Mouse (Mus musculus) kidney, embryonic 16.5 days (tissue): ENCODE measurements around the gene Gabarapl2. TPM values are rescaled to one million over a fixed set of nuclear protein-coding genes. Genes with fewer than 3 reads are reported as not detected.

ENCODE experiments used
- ATAC-seq: fragments of 200-750 bp; cut with Nextera tagmentation; 2 replicates; pipeline ENCODE4 v1.8.0; 2017; ENCODE audit warnings: moderate TSS enrichment; ENCODE audit not compliant: low FRiP score, low TSS enrichment
- H3K27ac ChIP-seq: fragments of 300-500 bp; sonication (generic); 2 replicates; pipeline ENCODE4 v1.5.1; 2014; ENCODE audit warnings: low read length
- H3K27me3 ChIP-seq: fragments of 300-500 bp; sonication (generic); 2 replicates; pipeline ENCODE4 v1.6.1; 2014; ENCODE audit warnings: low read length, control low read depth, mixed read lengths; ENCODE audit not compliant: insufficient read depth
- H3K36me3 ChIP-seq: fragments of 300-500 bp; sonication (generic); 2 replicates; pipeline ENCODE4 v1.6.1; 2014; ENCODE audit warnings: low read length, control low read depth, mixed read lengths; ENCODE audit not compliant: insufficient read depth
- H3K4me1 ChIP-seq: fragments of 300-500 bp; sonication (generic); 2 replicates; pipeline ENCODE4 v1.6.1; 2014; ENCODE audit warnings: low read length, control low read depth, mixed read lengths; ENCODE audit not compliant: insufficient read depth
- H3K4me2 ChIP-seq: fragments of 300-500 bp; sonication (generic); replicated peaks from 2 replicates; pipeline ENCODE4 v1.6.1; 2014; ENCODE audit warnings: low read depth, low read length
- H3K4me3 ChIP-seq: fragments of 300-500 bp; sonication (generic); 2 replicates; pipeline ENCODE4 v1.5.1; 2014; ENCODE audit warnings: mild to moderate bottlenecking, low read length
- H3K9ac ChIP-seq: fragments of 300-500 bp; sonication (generic); replicated peaks from 2 replicates; pipeline ENCODE4 v1.6.1; 2014; ENCODE audit warnings: low read length
- H3K9me3 ChIP-seq: fragments of 300-500 bp; sonication (generic); 2 replicates; pipeline ENCODE4 v1.6.1; 2016; ENCODE audit warnings: low read length, control low read depth
- WGBS: fragments of 180-500 bp; shearing (Covaris S2); extraction: QIAGEN DNeasy Blood & Tissue Kit; methylation state at CpG from one replicate; pipeline ENCODE4 v1.1.7; 2014; 5-methylcytosine and 5-hydroxymethylcytosine counted together
- polyA plus RNA-seq: library from polyadenylated mRNA; unstranded; fragments of >200 nt; fragmentation: Nextera tagmentation; extraction: Ambion mirVana; gene quantifications from 2 replicates; pipeline ENCODE4 v1.2.1, GENCODE M21; 2015

Gabarapl2 gene
- polyA plus RNA-seq, 1 experiment from 2014 or later: 202 TPM

DNA sequence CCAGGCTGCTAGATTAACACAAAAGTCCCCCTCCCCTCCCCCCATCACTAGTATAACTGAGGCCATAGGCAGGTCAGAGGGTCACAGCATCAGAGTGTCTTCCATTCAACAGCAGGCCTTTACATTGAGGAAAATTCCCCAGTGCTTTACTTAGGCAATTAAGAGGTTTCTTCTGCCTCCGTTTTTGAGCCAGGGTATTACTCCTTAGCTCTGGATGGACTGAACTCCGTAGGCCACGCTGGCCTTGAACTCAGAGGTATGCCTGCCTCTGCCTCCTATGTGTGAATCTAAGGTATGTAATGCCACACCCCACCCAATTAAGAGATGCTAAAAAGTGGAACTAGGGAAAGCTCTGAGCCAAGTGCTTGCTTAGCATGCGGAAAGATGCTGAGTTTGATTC lies 23.0 kb downstream of the Gabarapl2 start:
- Histone ChIP-seq H3K27me3 (no peaks in the 10 kb centered on the region), H3K4me1 (no peaks in the 10 kb centered on the region), H3K9ac (no peak overlapping the region), H3K4me2 (no peak overlapping the region), H3K36me3 (no peaks in the 10 kb centered on the region; the same call in 1 of the 2 replicates), H3K27ac (no peak overlapping the region), H3K9me3 (no peaks in the 10 kb centered on the region), H3K4me3 (no peak overlapping the region)
- 87% methylated on average over 4 of the region's 4 CpGs for WGBS
- no peak for ATAC-seq

DNA sequence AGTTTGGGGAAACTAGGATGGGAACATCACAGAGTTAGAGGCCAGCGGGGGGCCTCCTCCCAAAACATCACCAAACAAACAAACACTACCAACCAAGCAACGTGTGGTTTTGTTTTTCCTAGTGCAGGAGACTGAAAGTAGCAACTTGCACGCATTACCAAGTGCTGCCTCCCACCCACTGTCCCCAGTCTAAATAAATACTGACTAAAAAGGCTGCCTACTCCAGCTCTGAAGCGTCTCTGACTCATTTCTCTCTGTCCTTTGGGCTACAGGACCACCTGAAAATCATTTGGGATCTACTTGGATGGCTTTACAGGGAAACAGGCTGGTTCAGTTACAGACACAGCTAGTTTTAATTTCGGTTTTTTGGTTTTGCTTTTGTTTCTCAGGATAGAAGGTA lies 23.8 kb downstream of the Gabarapl2 start:
- no peak for ATAC-seq
- Histone ChIP-seq H3K27ac (no peak overlapping the region), H3K27me3 (no peaks in the 10 kb centered on the region), H3K9me3 (no peaks in the 10 kb centered on the region), H3K36me3 (no peaks in the 10 kb centered on the region), H3K4me1 (no peaks in the 10 kb centered on the region), H3K4me2 (no peak overlapping the region), H3K4me3 (no peak overlapping the region), H3K9ac (no peak overlapping the region)
- WGBS: 52% methylated on average over 5 of the region's 5 CpGs

DNA sequence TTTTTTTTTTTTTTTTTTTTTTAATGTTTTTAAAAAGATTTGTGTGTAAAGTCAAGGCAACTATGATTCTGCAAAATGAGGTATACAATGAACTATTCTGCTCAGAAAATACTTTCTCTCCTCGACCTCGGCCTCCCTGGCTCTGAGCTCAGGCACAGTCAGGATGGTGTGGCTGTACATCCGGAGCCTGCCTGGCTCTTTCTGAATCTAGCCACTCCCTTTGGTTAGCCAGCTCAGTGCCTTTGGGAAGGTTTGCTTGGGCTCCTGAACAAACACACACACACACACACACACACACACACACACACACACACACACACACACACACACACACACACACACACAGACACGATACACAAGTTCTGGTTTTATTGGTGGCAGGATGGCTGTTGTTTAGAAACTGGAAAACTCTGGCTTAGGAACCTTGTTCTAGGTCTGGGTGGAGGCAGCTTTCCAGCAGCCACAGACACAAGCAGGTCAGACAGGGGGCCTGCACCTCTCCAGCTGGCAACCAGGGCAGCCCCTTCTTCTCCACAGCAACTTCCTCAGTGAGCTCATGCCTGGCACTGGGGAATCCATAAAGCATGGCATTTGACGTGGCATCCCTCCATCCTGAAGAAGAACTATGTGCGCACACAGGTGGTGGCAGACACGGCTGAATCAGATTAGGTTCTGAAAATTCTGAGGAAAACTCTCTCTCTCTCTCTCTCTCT lies 24.5 kb downstream of the Gabarapl2 start:
- no peaks in the 10 kb centered on the region for H3K36me3 ChIP-seq
- H3K9ac ChIP-seq: no peak overlapping the region
- no peaks in the 10 kb centered on the region for H3K4me1 ChIP-seq
- H3K4me3 ChIP-seq: no peak overlapping the region
- ATAC-seq: no peak
- no peaks in the 10 kb centered on the region for H3K9me3 ChIP-seq
- H3K27me3 ChIP-seq: no peaks in the 10 kb centered on the region
- no peak overlapping the region for H3K27ac ChIP-seq
- 74% methylated on average over 7 of the region's 7 CpGs for WGBS
- H3K4me2 ChIP-seq: no peak overlapping the region

DNA sequence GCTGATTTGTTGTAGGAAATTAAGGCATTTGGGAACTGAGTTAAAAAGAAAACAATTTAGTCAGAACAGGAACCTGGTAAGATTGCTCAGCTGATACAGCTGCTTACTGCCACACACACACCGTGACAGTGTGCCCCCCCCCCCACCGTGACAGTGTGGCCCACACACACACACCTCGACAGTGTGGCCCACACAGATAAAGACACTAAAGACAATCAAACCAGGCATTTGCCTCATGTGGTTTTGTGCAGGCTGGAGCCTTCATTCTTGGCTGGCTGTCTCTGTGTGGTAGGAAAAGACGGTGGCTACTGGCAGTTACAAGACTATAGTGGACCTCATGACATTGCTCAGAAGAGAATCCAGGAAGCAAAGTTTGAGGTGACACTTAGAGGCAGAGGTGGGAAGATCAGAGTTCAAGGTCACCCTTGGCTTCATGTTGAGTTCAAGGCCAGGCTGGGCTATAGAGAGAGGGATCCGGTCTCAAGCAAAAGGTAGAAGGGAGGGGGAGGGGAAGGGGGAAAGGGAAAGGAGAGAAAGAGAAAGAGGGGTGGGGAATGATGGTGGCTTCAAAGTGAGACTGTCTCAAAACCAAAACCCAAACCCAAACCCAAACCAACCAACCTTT lies 26.9 kb downstream of the Gabarapl2 start:
- Histone ChIP-seq H3K4me2 (no peak overlapping the region), H3K4me1 (no peaks in the 10 kb centered on the region), H3K9me3 (no peaks in the 10 kb centered on the region), H3K4me3 (no peak overlapping the region), H3K27ac (no peak overlapping the region), H3K36me3 (no peaks in the 10 kb centered on the region), H3K27me3 (no peaks in the 10 kb centered on the region), H3K9ac (no peak overlapping the region)
- no peak for ATAC-seq
- WGBS: 83% methylated on average over 5 of the region's 5 CpGs

DNA sequence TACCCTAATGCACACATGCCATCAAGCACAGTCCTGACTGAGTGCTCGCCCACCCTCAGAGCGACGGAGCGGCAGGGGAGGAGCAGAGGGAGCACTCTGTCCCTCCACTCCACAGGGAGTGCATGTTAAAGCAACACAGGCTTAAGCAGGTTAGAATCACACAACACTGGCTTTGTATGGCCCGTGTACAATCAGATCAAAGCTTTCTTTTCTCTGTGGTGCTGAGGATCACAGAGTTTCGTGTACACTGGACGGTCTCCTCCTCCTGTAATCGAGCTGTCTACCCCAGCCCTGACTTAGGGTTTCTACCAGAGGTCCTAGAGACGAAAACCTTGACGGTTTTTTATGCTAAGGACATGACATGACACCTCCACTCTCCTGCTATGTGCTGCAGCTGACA lies 28.0 kb downstream of the Gabarapl2 start:
- Histone ChIP-seq H3K4me3 (no peak overlapping the region), H3K4me2 (no peak overlapping the region), H3K27me3 (no peaks in the 10 kb centered on the region), H3K9me3 (no peaks in the 10 kb centered on the region), H3K9ac (no peak overlapping the region), H3K4me1 (no peaks in the 10 kb centered on the region), H3K27ac (no peak overlapping the region), H3K36me3 (peaks cover 5% of the 10 kb centered on the region; the same call in 1 of the 2 replicates)
- WGBS: 83% methylated on average over 10 of the region's 10 CpGs
- ATAC-seq: no peak

DNA sequence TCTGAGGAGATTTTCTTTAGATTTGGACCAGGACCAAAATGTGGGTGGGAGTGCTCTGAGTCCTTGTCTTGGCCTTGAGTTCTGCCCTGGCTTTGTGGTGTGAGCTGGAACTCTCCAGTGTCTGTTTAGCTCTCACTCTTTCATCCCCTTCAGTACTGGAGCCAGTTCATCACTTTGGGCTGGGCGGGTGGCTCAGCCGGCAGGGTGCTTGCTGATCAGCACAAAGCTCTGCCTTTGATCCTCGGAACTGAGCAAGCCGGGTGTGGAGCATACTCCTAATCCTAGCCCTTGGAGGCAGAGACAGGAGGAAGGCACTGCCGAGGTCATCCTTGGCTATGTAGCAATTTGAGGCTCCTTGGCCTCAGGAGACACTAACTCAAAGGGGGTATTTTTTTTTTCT lies 28.5 kb downstream of the Gabarapl2 start:
- ATAC-seq: no peak
- 45% methylated on average over 5 of the region's 5 CpGs for WGBS
- Histone ChIP-seq H3K27me3 (no peaks in the 10 kb centered on the region), H3K36me3 (peaks cover 9% of the 10 kb centered on the region), H3K4me3 (no peak overlapping the region), H3K9me3 (no peaks in the 10 kb centered on the region; the same call in 1 of the 2 replicates), H3K4me2 (no peak overlapping the region), H3K4me1 (no peaks in the 10 kb centered on the region), H3K27ac (no peak overlapping the region), H3K9ac (no peak overlapping the region)

DNA sequence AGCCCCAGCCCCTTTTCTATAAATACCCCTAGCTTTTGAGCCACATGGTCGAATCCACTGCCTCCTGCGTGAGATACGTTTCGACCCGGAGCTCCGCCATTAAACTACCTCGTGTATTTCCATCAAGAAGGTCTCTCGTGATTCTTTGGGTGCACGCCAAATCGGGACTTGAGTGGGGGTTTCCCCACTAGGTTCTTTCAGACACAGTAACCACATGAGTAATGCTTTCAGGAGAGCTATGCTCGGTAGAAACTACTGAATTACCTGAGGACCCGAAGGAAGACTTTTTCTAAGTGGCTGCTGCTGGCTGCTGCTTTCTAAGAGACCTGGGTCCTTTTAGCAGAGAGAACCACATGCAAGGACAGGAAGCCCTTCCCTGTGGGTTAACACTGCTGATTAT lies 33.6 kb downstream of the Gabarapl2 start:
- Histone ChIP-seq H3K27ac (no peak overlapping the region), H3K9me3 (no peaks in the 10 kb centered on the region; the same call in 1 of the 2 replicates), H3K9ac (no peak overlapping the region), H3K27me3 (no peaks in the 10 kb centered on the region), H3K4me3 (no peak overlapping the region), H3K4me1 (no peaks in the 10 kb centered on the region), H3K4me2 (no peak overlapping the region), H3K36me3 (peaks cover 31% of the 10 kb centered on the region)
- 95% methylated on average over 12 of the region's 12 CpGs for WGBS
- ATAC-seq: no peak

DNA sequence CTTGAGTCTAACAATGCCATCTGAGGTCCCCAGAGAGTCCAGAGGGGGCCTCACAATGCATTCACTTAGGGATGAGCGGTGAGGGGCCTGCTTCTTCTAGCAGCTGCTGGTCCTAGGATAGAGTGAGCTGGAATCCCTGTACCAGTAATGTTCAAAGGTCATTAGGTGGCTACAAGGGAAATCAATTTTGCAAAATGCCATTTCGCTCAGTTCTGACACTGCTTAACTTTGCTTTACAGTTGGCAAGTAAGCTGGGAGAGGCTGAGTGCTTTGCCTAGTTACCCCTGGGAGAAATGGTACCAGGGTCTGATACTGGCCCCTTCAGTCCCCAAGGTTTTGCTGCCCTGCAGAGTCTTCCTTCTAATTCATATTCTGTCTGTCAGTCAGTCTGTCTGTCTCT lies 35.2 kb downstream of the Gabarapl2 start:
- Histone ChIP-seq H3K27ac (no peak overlapping the region), H3K4me3 (no peak overlapping the region), H3K9ac (no peak overlapping the region), H3K9me3 (no peaks in the 10 kb centered on the region; the same call in 1 of the 2 replicates), H3K36me3 (peaks cover 31% of the 10 kb centered on the region), H3K4me1 (no peaks in the 10 kb centered on the region), H3K27me3 (no peaks in the 10 kb centered on the region), H3K4me2 (no peak overlapping the region)
- 90% methylated on average over 2 of the region's 2 CpGs for WGBS
- ATAC-seq: no peak

DNA sequence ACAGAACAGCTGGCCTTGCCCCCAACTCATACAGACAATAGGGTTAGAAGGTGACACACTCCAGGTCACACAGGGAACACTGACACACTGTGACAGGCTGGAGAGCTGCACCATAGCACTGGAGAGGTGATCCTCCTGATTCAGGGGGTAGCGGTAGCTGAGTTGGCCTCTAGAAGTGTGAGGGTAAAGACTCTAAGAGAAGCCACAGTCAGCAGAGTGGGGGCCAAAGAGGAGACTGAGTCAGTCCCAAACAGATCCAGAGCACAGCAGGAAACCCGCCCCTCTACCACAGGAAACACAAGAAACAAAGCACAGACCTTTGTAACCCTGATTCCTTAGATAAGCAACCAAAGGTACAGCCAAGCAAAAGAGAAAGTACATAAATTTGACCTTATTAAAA lies 35.8 kb downstream of the Gabarapl2 start:
- Histone ChIP-seq H3K36me3 (peaks cover 31% of the 10 kb centered on the region), H3K4me2 (no peak overlapping the region), H3K4me3 (no peak overlapping the region), H3K4me1 (no peaks in the 10 kb centered on the region), H3K27me3 (no peaks in the 10 kb centered on the region), H3K9ac (no peak overlapping the region), H3K9me3 (no peaks in the 10 kb centered on the region; the same call in 1 of the 2 replicates), H3K27ac (no peak overlapping the region)
- ATAC-seq: no peak
- 86% methylated on average over 2 of the region's 2 CpGs for WGBS

DNA sequence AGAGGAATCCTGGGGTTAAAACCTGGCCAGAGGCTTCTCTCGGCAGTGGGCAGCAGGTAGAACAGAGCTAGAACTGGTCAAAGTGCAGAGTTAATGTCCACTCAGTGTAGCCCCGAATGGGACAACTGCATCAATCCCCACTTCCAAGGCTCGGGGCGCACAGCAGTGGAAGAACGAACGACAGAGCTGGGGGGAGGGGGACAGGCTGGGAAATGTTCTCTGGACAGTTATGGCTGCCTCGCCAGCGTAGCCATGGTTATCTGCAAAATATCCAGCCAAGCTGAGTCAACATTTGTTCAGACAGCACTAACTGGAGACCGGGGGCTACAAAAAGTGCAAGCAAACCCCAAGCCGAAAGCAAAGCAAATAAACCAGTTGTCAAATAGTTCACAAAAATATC lies 37.6 kb downstream of the Gabarapl2 start:
- ATAC-seq: no peak
- Histone ChIP-seq H3K27me3 (no peaks in the 10 kb centered on the region), H3K4me1 (no peaks in the 10 kb centered on the region), H3K9ac (no peak overlapping the region), H3K4me2 (no peak overlapping the region), H3K27ac (no peak overlapping the region), H3K4me3 (no peak overlapping the region), H3K36me3 (peaks cover 31% of the 10 kb centered on the region), H3K9me3 (no peaks in the 10 kb centered on the region; the same call in 1 of the 2 replicates)
- WGBS: 81% methylated on average over 10 of the region's 10 CpGs
